Mouse (Mus musculus): ENCODE measurements at regions not wholly inside any gene's neighbourhood (a gene's known extent, or its start where the extent isn't known, plus 50 kb on each side); places are given as distances from the start of the nearest gene placed in this dataset.

DNA sequence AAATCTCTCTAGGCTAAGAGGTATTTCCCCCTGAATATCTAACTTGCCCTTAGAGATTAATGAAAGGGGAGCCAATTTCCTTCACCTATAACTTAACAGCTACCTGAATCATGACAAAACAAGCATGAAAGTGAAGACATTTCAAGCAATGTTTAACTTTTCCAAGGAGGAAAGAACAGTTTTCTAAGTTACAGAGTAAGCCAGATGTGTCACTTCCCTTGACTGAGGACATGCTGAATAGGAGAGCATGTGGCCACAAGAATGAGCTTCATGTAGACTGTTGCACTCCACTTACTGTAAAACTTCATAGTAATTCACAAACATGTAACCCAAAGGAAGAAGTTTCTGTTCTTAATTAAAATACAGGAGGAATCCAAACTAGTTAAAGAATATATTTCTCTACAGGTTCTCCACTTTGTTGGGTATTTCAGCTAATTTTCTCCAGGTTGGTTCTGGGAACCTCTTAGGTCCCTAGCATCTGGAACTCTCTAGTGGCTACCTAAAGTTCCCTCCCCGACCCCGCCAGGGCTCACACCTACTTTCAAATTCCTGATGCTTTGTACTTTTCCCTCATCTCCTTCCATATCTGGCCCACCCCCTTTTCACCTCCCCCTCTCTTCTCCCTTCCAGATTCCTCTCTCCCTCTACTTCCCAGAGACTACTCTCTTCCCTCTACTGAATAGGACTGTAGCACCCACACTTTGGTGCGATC, 142.0 kb upstream of the Tyrp1 start:
- no peak for DNase-seq (ENCODE audit: low spot score)

GRCm38 (mm10) chr4:80712698-80713097, 121.2 kb upstream of the Tyrp1 start:
- no peak for DNase-seq (ENCODE audit: low spot score)

DNA sequence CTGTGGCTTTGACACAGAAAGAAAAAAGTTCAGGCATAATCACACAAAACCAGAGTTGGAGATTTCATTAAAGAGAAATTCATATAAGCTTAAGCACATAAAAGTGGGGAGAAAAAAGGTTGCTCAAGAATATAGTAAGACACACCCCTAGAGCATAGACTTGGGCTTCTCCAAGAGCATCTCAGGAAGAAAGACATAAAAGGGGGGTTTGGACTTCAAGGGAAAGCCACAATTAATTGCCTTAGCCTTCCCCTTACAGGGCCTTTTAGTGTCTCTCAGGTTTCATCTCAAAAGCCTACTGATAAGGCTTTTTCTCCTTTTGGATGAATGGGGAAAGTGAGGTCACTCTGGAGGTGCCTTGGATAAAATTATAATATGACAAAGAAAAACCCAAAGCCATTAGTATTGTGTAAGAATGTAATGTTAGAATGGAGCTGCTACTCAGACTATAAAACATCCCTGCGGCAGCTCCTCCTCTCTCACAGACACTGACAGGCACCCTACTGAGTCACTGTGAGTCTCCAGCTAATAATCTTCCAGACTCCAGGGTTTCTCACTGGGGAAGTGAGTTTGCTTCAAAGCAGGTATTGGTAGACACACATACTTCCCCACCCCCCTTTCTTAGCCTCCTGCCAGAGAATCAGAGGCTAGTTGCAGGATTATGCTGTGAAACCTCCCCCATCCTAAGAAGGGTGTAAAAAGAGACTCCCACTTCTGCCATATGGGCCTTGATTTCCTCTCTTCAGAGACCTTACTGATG, 88.8 kb upstream of the Tyrp1 start:
- DNase-seq (ENCODE audit: low spot score): no peak

- DNase-seq (ENCODE audit: low spot score): no peak
Observed at GRCm38 (mm10) chr4:80752259-80752658, 81.7 kb upstream of the Tyrp1 start.

GRCm38 (mm10) chr4:80756114-80756513, 77.8 kb upstream of the Tyrp1 start:
- no peak for DNase-seq (ENCODE audit: low spot score)

DNA sequence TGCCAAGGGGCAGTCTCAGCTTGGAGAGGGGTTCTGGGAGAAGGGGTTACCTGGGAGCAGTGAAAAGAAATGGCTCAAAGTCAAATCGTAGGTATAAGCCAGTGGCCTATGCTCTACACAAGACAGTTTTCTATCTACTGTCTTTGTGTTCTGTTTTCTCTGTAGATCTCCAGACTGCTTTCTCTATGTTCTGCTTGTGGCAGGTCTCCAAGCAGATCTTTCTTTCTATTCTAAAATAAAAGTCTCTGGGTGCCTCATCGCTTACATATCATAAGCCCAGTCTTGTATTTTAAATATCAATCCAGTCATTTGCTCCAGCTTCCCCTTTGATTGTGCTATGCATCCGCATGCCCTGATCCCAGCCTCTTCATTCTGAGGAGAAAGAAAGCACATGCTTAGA, 69.9 kb upstream of the Tyrp1 start:
- no peak for DNase-seq (ENCODE audit: low spot score)

GRCm38 (mm10) chr4:80765781-80766180, 68.1 kb upstream of the Tyrp1 start:
- DNase-seq (ENCODE audit: low spot score): peak; percentile 8

DNA sequence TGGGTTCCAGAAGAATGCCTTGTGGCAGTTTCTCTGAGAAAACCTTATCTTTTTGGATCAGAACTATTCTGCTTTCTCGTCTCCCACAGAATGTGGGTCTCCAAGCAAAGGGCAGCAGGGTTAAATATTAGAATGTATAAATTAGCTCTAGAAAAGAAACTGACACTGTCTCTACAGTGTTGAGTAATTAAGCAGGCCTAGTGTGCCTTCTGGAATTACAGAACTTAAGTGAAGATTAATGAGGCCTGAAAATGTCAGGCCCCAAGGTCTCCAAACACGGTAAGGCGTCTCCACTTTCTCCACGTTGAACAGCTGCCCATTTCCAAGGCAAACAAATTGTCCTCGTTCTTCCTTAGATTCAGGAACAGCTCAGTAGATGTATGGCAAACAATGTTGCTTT, 66.5 kb upstream of the Tyrp1 start:
- DNase-seq (ENCODE audit: low spot score): no peak
